Comparison of ENCODE assay signal across 11 mouse cellular contexts in the genomic region with DNA sequence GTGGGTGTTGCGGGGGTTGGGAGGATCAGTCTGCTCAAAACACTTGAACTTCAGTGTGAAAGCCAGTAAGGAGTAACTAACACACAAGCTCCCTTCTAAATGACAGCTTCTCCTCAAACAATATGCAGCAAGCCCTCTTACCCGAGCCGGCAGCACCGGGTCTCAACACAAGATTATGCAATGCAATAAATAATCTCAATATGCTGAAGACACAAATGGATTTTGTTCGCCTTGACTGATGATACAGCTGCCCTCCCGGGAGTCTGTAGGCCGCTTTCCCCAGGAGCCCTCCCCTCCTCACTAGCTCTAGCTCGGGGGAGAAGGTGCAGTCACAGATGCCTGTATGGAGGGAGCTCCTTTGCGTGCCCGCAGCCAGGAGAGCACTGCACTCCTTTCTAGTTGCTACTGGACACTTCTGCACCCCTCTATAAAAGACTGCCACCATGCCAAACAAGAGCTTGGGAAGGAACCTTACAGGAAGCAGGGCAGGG. TPM values are rescaled to one million over a fixed set of nuclear protein-coding genes. Genes with fewer than 3 reads are reported as not detected.
DNase-seq lines count a peak whose midpoint lies in the region; ATAC-seq and TF ChIP-seq lines count a peak whose summit lies in the region.
"Had no signal": no experiment of that assay in that cellular context is flagged by ENCODE, and none has a peak within 500 bp of the region (broad histone marks: within the 10 kb centered on the region; RNA-seq: fewer than 3 reads in every experiment).

No protein-coding gene starts in this region.

- TF ChIP-seq POLR2A in brain, embryonic 14.5 days (IDR thresholded peaks at IDR 0.05; ENCODE audit: borderline replicate concordance, extremely low read depth, insufficient read depth, insufficient read length, poor library complexity, severe bottlenecking): no peak
- TF ChIP-seq POLR2A in cerebellum, adult 2 months (IDR thresholded peaks at IDR 0.05; ENCODE audit: borderline replicate concordance, insufficient read depth, low read length): no peak

- H3K9me3 ChIP-seq in hindbrain, embryonic 11.5 days (ENCODE audit: control insufficient read depth, low read length): no peaks in the 10 kb centered on the region
- H3K9me3 ChIP-seq in midbrain, embryonic 14.5 days (ENCODE audit: control insufficient read depth, low read length): no peaks in the 10 kb centered on the region
- no peaks in the 10 kb centered on the region for H3K9me3 ChIP-seq in limb, embryonic 10.5 days (replicated peaks)
- H3K9me3 ChIP-seq: kidney, embryonic 15.5 days; limb, embryonic 15.5 days had no signal

- TF ChIP-seq CTCF in brain, embryonic 14.5 days (IDR thresholded peaks at IDR 0.05; ENCODE audit: borderline replicate concordance, extremely low read depth, insufficient read depth, insufficient read length): no peak
- no peak for TF ChIP-seq CTCF in cerebellum, adult 2 months (IDR thresholded peaks at IDR 0.05; ENCODE audit: borderline replicate concordance, insufficient read depth, low read depth, low read length)

- ATAC-seq in hindbrain, embryonic 11.5 days (ENCODE audit: low FRiP score): no peak
- no peak for ATAC-seq in midbrain, embryonic 14.5 days (ENCODE audit: low FRiP score, low TSS enrichment)
- ATAC-seq in megakaryocyte, adult 5-6 weeks (ENCODE audit: poor library complexity, severe bottlenecking): no peak

- H3K36me3 ChIP-seq in hindbrain, embryonic 11.5 days (ENCODE audit: control insufficient read depth, insufficient read depth, low read length): no peaks in the 10 kb centered on the region
- peaks cover 8% of the 10 kb centered on the region; the same call in 1 of the 2 replicates for H3K36me3 ChIP-seq in midbrain, embryonic 14.5 days (ENCODE audit: control insufficient read depth, insufficient read depth, low read length)
- H3K36me3 ChIP-seq in limb, embryonic 10.5 days: no peaks in the 10 kb centered on the region
- H3K36me3 ChIP-seq: kidney, embryonic 15.5 days; limb, embryonic 15.5 days had no signal

- H3K4me3 ChIP-seq in cerebellum, adult 2 months (replicated peaks; ENCODE audit: insufficient read depth, low read depth, low read length): peak overlapping the region; percentile 98
- peak overlapping the region; percentile 44 for H3K4me3 ChIP-seq in hindbrain, embryonic 11.5 days (ENCODE audit: low read depth, low read length)
- peak overlapping the region; percentile 53 for H3K4me3 ChIP-seq in midbrain, embryonic 14.5 days (replicated peaks; ENCODE audit: low read depth, low read length)
- H3K4me3 ChIP-seq in limb, embryonic 10.5 days: no peak overlapping the region
- H3K4me3 ChIP-seq: kidney, embryonic 15.5 days; limb, embryonic 15.5 days had no signal

- peaks cover 5% of the 10 kb centered on the region for H3K4me1 ChIP-seq in cerebellum, adult 2 months (ENCODE audit: control insufficient read depth, insufficient read depth, low read length)
- H3K4me1 ChIP-seq in hindbrain, embryonic 11.5 days (replicated peaks; ENCODE audit: control insufficient read depth, insufficient read depth, low read length): no peaks in the 10 kb centered on the region
- peaks cover 20% of the 10 kb centered on the region for H3K4me1 ChIP-seq in midbrain, embryonic 14.5 days (ENCODE audit: control insufficient read depth, insufficient read depth, low read length)
- peaks cover 7% of the 10 kb centered on the region for H3K4me1 ChIP-seq in limb, embryonic 10.5 days

- H3K4me2 ChIP-seq in hindbrain, embryonic 11.5 days (replicated peaks; ENCODE audit: low read depth, low read length): peak overlapping the region; percentile 54
- peak overlapping the region; percentile 77 for H3K4me2 ChIP-seq in midbrain, embryonic 14.5 days (ENCODE audit: low read length)
- H3K4me2 ChIP-seq: kidney, embryonic 15.5 days; limb, embryonic 15.5 days had no signal

- no peaks in the 10 kb centered on the region for H3K27me3 ChIP-seq in cerebellum, adult 2 months (ENCODE audit: control insufficient read depth, insufficient read depth, low read length)
- no peaks in the 10 kb centered on the region for H3K27me3 ChIP-seq in hindbrain, embryonic 11.5 days (ENCODE audit: control insufficient read depth, insufficient read depth, low read length)
- H3K27me3 ChIP-seq in midbrain, embryonic 14.5 days (ENCODE audit: control insufficient read depth, insufficient read depth, low read length): no peaks in the 10 kb centered on the region
- H3K27me3 ChIP-seq in limb, embryonic 10.5 days (ENCODE audit: low read depth, poor library complexity, severe bottlenecking): peaks cover 12% of the 10 kb centered on the region; the same call in 1 of the 2 replicates
- H3K27me3 ChIP-seq: kidney, embryonic 15.5 days; limb, embryonic 15.5 days had no signal

- peak; percentile 53 for DNase-seq in brain, embryonic 14.5 days (ENCODE audit: low read depth)
- DNase-seq in cerebellum, adult 2 months: peak; percentile 58 to 69
- no peak for DNase-seq in hindbrain, embryonic 11.5 days (ENCODE audit: low spot score)
- peak; percentile 54 for DNase-seq in midbrain, embryonic 14.5 days
- no peak for DNase-seq in heart, adult 8-10 months (ENCODE audit: low spot score)
- DNase-seq in limb, embryonic 10.5 days (ENCODE audit: low spot score): no peak
- DNase-seq: thymus, postnatal 14 days had no signal

- 5% methylated on average over 10 of the region's 10 CpGs for WGBS in cerebellum, adult 2 months
- WGBS in hindbrain, embryonic 11.5 days: 67% methylated on average over 10 of the region's 10 CpGs
- WGBS in midbrain, embryonic 14.5 days: 38% methylated on average over 10 of the region's 10 CpGs
- WGBS in limb, embryonic 10.5 days: 89% methylated on average over 10 of the region's 10 CpGs

- H3K27ac ChIP-seq in cerebellum, adult 2 months (ENCODE audit: insufficient read depth, low read length): peak overlapping the region; percentile 95
- H3K27ac ChIP-seq in hindbrain, embryonic 11.5 days (ENCODE audit: low read depth, low read length): no peak overlapping the region
- H3K27ac ChIP-seq in midbrain, embryonic 14.5 days (replicated peaks; ENCODE audit: low read depth, low read length): peak overlapping the region; percentile 93
- no peak overlapping the region for H3K27ac ChIP-seq in limb, embryonic 10.5 days
- H3K27ac ChIP-seq: kidney, embryonic 15.5 days; limb, embryonic 15.5 days had no signal

- H3K9ac ChIP-seq in hindbrain, embryonic 11.5 days (ENCODE audit: low read depth, low read length): peak overlapping the region; percentile 20; the same call in 1 of the 2 replicates
- H3K9ac ChIP-seq in midbrain, embryonic 14.5 days (replicated peaks; ENCODE audit: low read length): peak overlapping the region; percentile 89
- H3K9ac ChIP-seq: kidney, embryonic 15.5 days; limb, embryonic 15.5 days had no signal

RNA-seq across cellular contexts. Expression of gene Mapk10, which starts 3.1 kb away (rescaled TPM):
- polyA plus RNA-seq in brain, embryonic 14.5 days (2012; rRNA removed): 37.3 and 65.9 TPM in 2 replicates
- 157 and 167 TPM in 2 replicates for polyA plus RNA-seq in cerebellum, adult 2 months (2012; rRNA removed)
- 67.7 and 72.2 TPM in 2 replicates for polyA plus RNA-seq in hindbrain, embryonic 11.5 days (2014; fragmentation: Nextera tagmentation; extraction: Ambion mirVana)
- polyA plus RNA-seq in midbrain, embryonic 14.5 days (2014; fragmentation: Nextera tagmentation; extraction: Ambion mirVana): 119 and 132 TPM in 2 replicates
- total RNA-seq in heart, adult 8-10 months (2022): 10 to 100 TPM; 25.7 to 37.2 (median 31.2) TPM
- not detected in 2 replicates for total RNA-seq in megakaryocyte, adult 5-6 weeks (2015)
- total RNA-seq in megakaryocyte, adult 5-6 weeks (2017): not detected in 2 replicates
- 0.51 and 0.72 TPM in 2 replicates for polyA plus RNA-seq in limb, embryonic 10.5 days (2016; fragmentation: Nextera tagmentation; extraction: Ambion mirVana)
- total RNA-seq: common myeloid progenitor, adult 5-6 weeks had no signal

Comparison
In these comparisons a context has a peak if more than half of its experiments do, and no peak if none do; other contexts are left out.
1. DNase-seq: peak in brain, embryonic 14.5 days (single experiment), cerebellum, adult 2 months (2 of 2) and midbrain, embryonic 14.5 days (single experiment); none in hindbrain, embryonic 11.5 days (single experiment), heart, adult 8-10 months (single experiment) and limb, embryonic 10.5 days (single experiment).
2. H3K27ac ChIP-seq: peak in cerebellum, adult 2 months (single experiment) and midbrain, embryonic 14.5 days (single experiment); none in hindbrain, embryonic 11.5 days (single experiment) and limb, embryonic 10.5 days (single experiment).
3. RNA of gene Mapk10, which starts 3.1 kb away (polyA plus RNA-seq): 157 to 167 TPM in cerebellum, adult 2 months, 119 to 132 TPM in midbrain, embryonic 14.5 days, 67.7 to 72.2 TPM in hindbrain, embryonic 11.5 days and 37.3 to 65.9 TPM in brain, embryonic 14.5 days; 0.51 to 0.72 TPM in limb, embryonic 10.5 days; every median in the first group is over 10 times any median in the second.